Mouse (Mus musculus): ENCODE results near the gene Oxct2a.

- no peak for TF ChIP-seq CTCF (IDR thresholded peaks at IDR 0.05; ENCODE audit: insufficient read depth, low read depth, low read length)
- no peak for TF ChIP-seq POLR2A (IDR thresholded peaks at IDR 0.05; ENCODE audit: insufficient read depth, low read depth, low read length)
Observed at GRCm38 (mm10) chr4:123334177-123334576, 10.7 kb upstream of the Oxct2a start.

Data from olfactory bulb, adult 2 months (tissue).